Mouse (Mus musculus) liver, embryonic 14.5 days (tissue): Measurements from ENCODE around the gene Oas1g. TPM values are rescaled to one million over a fixed set of nuclear protein-coding genes. Genes with fewer than 3 reads are reported as not detected.
"Not testable (repeated sequence)": the region's sequence is repeated elsewhere in the genome, so short reads cannot be mapped to it uniquely, and the experiment has no call there.

Experiments used
- ATAC-seq: fragments of 200-750 bp; cut with Nextera tagmentation; 2 replicates; pipeline ENCODE4 v1.8.0; 2017; ENCODE audit warnings: moderate number of reproducible peaks, mild to moderate bottlenecking, moderate library complexity; ENCODE audit not compliant: insufficient read depth
- DNase-seq, 3 experiments: peaks; one replicate each; pipeline ENCODE4 v3.0.0-alpha.2; 2012 to 2013; ENCODE audit warnings: low read depth in 3 of 3, low spot score in 3 of 3
- H3K27ac ChIP-seq: fragments of 300-500 bp; sonication (generic); 2 replicates; pipeline ENCODE4 v1.5.1; 2014; ENCODE audit warnings: moderate library complexity, mild to moderate bottlenecking, control low read depth, inconsistent platforms
- H3K27me3 ChIP-seq: fragments of 300-500 bp; sonication (generic); 2 replicates; pipeline ENCODE4 v1.6.1; 2014; ENCODE audit warnings: mild to moderate bottlenecking, low read length, moderate library complexity; ENCODE audit not compliant: control insufficient read depth, insufficient read depth
- H3K36me3 ChIP-seq: fragments of 300-500 bp; sonication (generic); replicated peaks from 2 replicates; pipeline ENCODE4 v1.6.1; 2014; ENCODE audit warnings: low read depth; ENCODE audit not compliant: control insufficient read depth, insufficient read depth
- H3K4me1 ChIP-seq, 2 experiments: fragments of 200-500 bp in 1 of 2; fragments of 300-500 bp in 1 of 2; sonication (generic) in 1 of 2; replicated peaks; 2 replicates each; pipeline ENCODE4 v1.6.1; 2012 to 2014; ENCODE audit warnings: antibody characterized with exemption in 1 of 2, inconsistent platforms in 1 of 2, low read length in 1 of 2; ENCODE audit not compliant: control insufficient read depth in 2 of 2, insufficient read depth in 2 of 2
- H3K4me2 ChIP-seq: fragments of 300-500 bp; sonication (generic); 2 replicates; pipeline ENCODE4 v1.6.1; 2014; ENCODE audit warnings: low read depth, mild to moderate bottlenecking, control low read depth, moderate library complexity
- H3K4me3 ChIP-seq, 2 experiments: fragments of 200-500 bp in 1 of 2; fragments of 300-500 bp in 1 of 2; sonication (generic) in 1 of 2; 2 replicates each; pipeline ENCODE4 v1.5.1; 2012 to 2014; ENCODE audit warnings: low read depth in 2 of 2, low read length in 2 of 2, mild to moderate bottlenecking in 2 of 2, control low read depth in 1 of 2, inconsistent platforms in 1 of 2, moderate library complexity in 1 of 2; ENCODE audit not compliant: insufficient read depth in 1 of 2
- H3K9ac ChIP-seq: fragments of 300-500 bp; sonication (generic); replicated peaks from 2 replicates; pipeline ENCODE4 v1.6.1; 2014; ENCODE audit warnings: mild to moderate bottlenecking, control low read depth, moderate library complexity
- H3K9me3 ChIP-seq: fragments of 300-500 bp; sonication (generic); 2 replicates; pipeline ENCODE4 v1.6.1; 2016; ENCODE audit warnings: low read length, mixed read lengths; ENCODE audit not compliant: control insufficient read depth
- CTCF ChIP-seq: IDR thresholded peaks from 2 replicates; pipeline ENCODE4 v1.5.1; 2016; ENCODE audit warnings: antibody characterized with exemption, low read depth, control low read depth
- EP300 ChIP-seq: IDR thresholded peaks from 2 replicates; pipeline ENCODE4 v1.6.1; 2016; ENCODE audit warnings: antibody characterized with exemption, low read depth
- WGBS: fragments of 180-500 bp; shearing (Covaris S2); extraction: QIAGEN DNeasy Blood & Tissue Kit; methylation state at CpG from one replicate; pipeline ENCODE4 v1.1.7; 2014; ENCODE audit not compliant: insufficient replicate concordance; 5-methylcytosine and 5-hydroxymethylcytosine counted together
- polyA plus RNA-seq, 2 experiments: library from polyadenylated mRNA; depleted of rRNA in 1 of 2; stranded (reverse) in 1 of 2; unstranded in 1 of 2; fragments of >200 nt; fragmentation: Nextera tagmentation in 1 of 2; extraction: Ambion mirVana in 1 of 2; gene quantifications; 2 replicates each; pipeline versions ENCODE4 v1.2.1 to v1.2.3; 2012 to 2014

Oas1g gene
- polyA plus RNA-seq, 2 experiments = 0.46 to 0.56 TPM

- no peak overlapping the region for H3K4me2 ChIP-seq
- H3K27me3 ChIP-seq = no peaks in the 10 kb centered on the region
- no peak for DNase-seq
- no peak overlapping the region for H3K27ac ChIP-seq
- H3K36me3 ChIP-seq = no peaks in the 10 kb centered on the region
- H3K4me1 ChIP-seq = no peaks in the 10 kb centered on the region
- H3K9ac ChIP-seq = no peak overlapping the region
- no peak overlapping the region for H3K4me3 ChIP-seq
- TF ChIP-seq EP300 (no peak), CTCF (no peak)
- no peak for ATAC-seq
- whole genome bisulfite sequencing = 73% methylated on average over 5 of the region's 5 CpGs
- H3K9me3 ChIP-seq = no peaks in the 10 kb centered on the region
Measured at GRCm38 (mm10) chr5:120902056-120902455, 14.6 kb upstream of the Oas1g start.

- TF ChIP-seq CTCF (no peak), EP300 (no peak)
- H3K9ac ChIP-seq = no peak overlapping the region
- H3K27me3 ChIP-seq = no peaks in the 10 kb centered on the region
- H3K4me1 ChIP-seq = no peaks in the 10 kb centered on the region
- H3K4me3 ChIP-seq = no peak overlapping the region
- H3K9me3 ChIP-seq = no peaks in the 10 kb centered on the region
- no peak overlapping the region for H3K27ac ChIP-seq
- H3K36me3 ChIP-seq = no peaks in the 10 kb centered on the region
- 20% methylated on average over 1 of the region's 1 CpGs for WGBS
- H3K4me2 ChIP-seq = no peak overlapping the region
- DNase-seq = no peak
- ATAC-seq = no peak
Measured at GRCm38 (mm10) chr5:120900666-120901065, 13.3 kb upstream of the Oas1g start.

DNA sequence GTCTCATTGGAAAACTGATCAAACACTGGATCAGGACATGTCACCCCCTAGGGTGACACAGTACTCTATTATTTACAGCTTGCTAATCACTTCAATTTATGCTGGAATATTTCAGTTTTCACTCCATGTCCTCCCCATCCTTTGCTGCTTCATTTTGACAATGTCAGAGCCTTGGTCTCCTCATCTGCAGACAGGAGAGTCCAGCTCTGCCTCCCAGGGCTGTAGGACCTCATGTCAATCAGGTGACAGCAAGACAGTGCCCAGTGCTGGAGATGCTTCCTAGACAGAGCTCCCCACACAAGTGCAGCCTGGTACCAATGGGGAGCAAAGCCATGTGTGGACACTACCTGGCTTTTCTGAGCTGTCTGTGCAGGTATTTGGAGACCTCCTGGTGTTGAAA lies 11.3 kb upstream of the Oas1g start:
- Histone ChIP-seq H3K27ac (no peak overlapping the region), H3K27me3 (no peaks in the 10 kb centered on the region), H3K9ac (no peak overlapping the region), H3K4me3 (no peak overlapping the region), H3K9me3 (no peaks in the 10 kb centered on the region), H3K4me1 (no peaks in the 10 kb centered on the region), H3K36me3 (no peaks in the 10 kb centered on the region), H3K4me2 (no peak overlapping the region)
- no peak for ATAC-seq
- TF ChIP-seq CTCF (no peak), EP300 (no peak)
- DNase-seq = no peak

- Histone ChIP-seq H3K4me2 (no peak overlapping the region), H3K36me3 (no peaks in the 10 kb centered on the region), H3K4me3 (no peak overlapping the region), H3K4me1 (no peaks in the 10 kb centered on the region), H3K27me3 (no peaks in the 10 kb centered on the region), H3K9ac (no peak overlapping the region), H3K27ac (no peak overlapping the region), H3K9me3 (no peaks in the 10 kb centered on the region)
- ATAC-seq (no peak), DNase-seq (no peak)
- TF ChIP-seq EP300 (no peak), CTCF (no peak)
- WGBS = 71% methylated on average over 6 of the region's 6 CpGs
Measured at GRCm38 (mm10) chr5:120898307-120898706, 10.9 kb upstream of the Oas1g start.

GRCm38 (mm10) chr5:120895231-120895900 lies 8.0 kb upstream of the Oas1g start:
- no peak for ATAC-seq
- Histone ChIP-seq H3K9me3 (no peaks in the 10 kb centered on the region), H3K4me3 (no peak overlapping the region), H3K4me1 (no peaks in the 10 kb centered on the region), H3K36me3 (no peaks in the 10 kb centered on the region), H3K27me3 (no peaks in the 10 kb centered on the region), H3K27ac (no peak overlapping the region), H3K4me2 (no peak overlapping the region), H3K9ac (no peak overlapping the region)
- TF ChIP-seq CTCF (no peak), EP300 (no peak)
- WGBS = 73% methylated on average over 11 of the region's 11 CpGs
- DNase-seq = no peak

DNA sequence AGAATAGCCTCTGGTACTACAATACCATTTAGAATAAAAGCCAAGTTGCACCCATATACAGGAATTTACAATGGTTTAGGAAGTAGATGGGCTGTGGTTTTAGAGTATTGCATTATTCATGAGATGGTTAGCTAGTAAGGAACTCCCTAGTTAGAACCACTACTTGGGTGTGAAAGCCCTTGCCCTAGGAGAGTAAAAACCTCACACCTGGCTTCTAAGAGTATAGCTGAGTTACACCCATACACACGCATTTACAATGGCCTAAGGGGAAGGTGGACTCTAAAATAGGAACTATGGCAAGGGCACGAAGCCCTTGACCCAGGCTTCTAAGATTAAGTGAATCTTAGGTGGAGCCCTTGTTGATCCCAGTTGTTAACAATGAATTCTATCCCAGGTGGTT lies 7.3 kb upstream of the Oas1g start:
- 38% methylated on average over 2 of the region's 2 CpGs for WGBS
- H3K27me3 ChIP-seq, H3K9me3 ChIP-seq, H3K4me2 ChIP-seq, H3K36me3 ChIP-seq, DNase-seq, H3K4me3 ChIP-seq, H3K9ac ChIP-seq, H3K4me1 ChIP-seq, H3K27ac ChIP-seq, ATAC-seq: not testable (repeated sequence)

DNA sequence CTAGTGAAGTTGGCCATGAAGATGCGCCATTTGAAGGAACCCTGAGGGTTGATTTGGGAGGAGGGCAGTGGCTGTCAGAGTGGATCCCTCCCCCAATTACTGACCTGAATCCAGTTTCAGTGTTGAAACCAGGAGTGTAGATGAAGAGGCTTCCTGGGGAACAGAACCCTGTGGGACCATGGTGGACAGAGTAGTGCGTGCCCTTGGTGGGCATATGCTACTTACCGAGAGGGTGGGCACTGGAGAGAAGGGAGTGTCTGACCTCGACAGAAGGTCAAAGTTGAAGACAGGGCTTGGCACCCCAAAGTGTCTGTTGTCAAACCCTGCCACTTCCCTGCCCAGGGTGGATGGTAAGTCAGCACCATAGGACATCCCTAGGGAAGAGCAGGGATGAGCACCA lies 6.5 kb upstream of the Oas1g start:
- 75% methylated on average over 4 of the region's 4 CpGs for WGBS
- H3K4me1 ChIP-seq, H3K36me3 ChIP-seq, H3K4me3 ChIP-seq, H3K9ac ChIP-seq, H3K4me2 ChIP-seq, H3K27me3 ChIP-seq, H3K27ac ChIP-seq, H3K9me3 ChIP-seq, DNase-seq, ATAC-seq: not testable (repeated sequence)
